Mouse (Mus musculus): ENCODE measurements around the gene Ppp4r1. TPM values are rescaled to one million over a fixed set of nuclear protein-coding genes. Genes with fewer than 3 reads are reported as not detected.

Gene Ppp4r1
- polyA plus RNA-seq, 1 experiment: 28.6 TPM

DNA sequence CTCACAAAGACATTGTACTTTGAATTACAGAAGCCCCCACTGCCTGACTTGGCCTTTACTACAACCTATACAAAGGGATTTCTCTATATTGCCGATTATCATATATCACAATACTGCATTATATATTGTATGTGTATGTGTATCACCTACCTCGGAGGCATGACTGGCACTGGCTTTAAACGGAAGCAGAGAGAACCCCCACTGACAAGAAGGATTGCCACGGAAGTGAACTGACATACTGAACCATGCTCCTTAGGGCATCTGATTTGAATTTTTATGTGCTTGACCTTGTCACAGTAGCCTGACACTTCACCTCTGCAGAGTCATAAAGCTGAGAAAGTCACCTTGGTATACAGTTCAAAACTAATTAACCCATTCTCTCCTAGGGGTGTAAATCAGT, 39.4 kb upstream of the Ppp4r1 start:
- TF ChIP-seq POLR2A (IDR thresholded peaks at IDR 0.05; ENCODE audit: borderline replicate concordance, control insufficient read depth, low read depth, low read length) (no peak), CTCF (IDR thresholded peaks at IDR 0.05; ENCODE audit: control insufficient read depth, insufficient read depth, low read length) (no peak)
- WGBS: 83% methylated on average over 4 of the region's 4 CpGs
- no peaks in the 10 kb centered on the region; the same call in 1 of the 2 replicates for H3K4me1 ChIP-seq (ENCODE audit: control insufficient read depth, insufficient read depth, low read length)

DNA sequence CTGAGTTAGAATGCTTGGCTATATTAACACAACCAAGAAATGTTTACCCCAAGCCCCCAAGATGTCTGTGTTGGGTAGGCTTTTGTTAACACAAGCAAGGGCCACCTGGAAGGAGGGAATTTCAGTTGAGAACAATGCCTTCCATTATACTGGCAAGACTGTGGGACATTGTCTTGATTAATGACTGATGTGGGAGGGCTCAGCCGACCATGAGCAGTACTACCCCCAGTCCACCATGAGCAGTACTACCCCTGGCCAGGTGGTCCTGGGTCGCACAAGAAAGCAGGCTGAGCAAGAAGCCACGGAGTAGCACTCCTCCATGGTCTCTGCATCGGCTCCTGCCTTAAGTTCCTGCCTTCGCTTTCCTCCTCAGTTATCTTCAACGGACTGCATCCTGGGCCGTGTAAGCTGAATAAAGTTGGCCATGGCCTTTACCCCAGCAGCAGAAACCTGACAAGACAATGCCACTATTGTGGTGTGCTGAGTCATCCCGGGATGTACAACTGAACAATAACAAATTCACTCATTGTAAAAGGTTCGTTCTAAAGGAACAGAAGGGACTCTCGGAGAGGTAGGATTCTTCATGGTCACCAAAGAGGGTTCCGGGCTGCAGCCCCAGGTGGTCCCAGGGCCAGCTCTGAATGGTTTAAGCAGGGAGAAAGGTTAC, 38.6 kb upstream of the Ppp4r1 start:
- 86% methylated on average over 11 of the region's 11 CpGs for WGBS
- no peak for TF ChIP-seq CTCF (IDR thresholded peaks at IDR 0.05; ENCODE audit: control insufficient read depth, insufficient read depth, low read length)
- no peak for TF ChIP-seq POLR2A (IDR thresholded peaks at IDR 0.05; ENCODE audit: borderline replicate concordance, control insufficient read depth, low read depth, low read length)
- no peak overlapping the region for H3K27ac ChIP-seq (ENCODE audit: control insufficient read depth, insufficient read depth, low read depth, low read length, poor library complexity)
- H3K4me3 ChIP-seq (replicated peaks; ENCODE audit: control insufficient read depth, low read depth, low read length): no peak overlapping the region
- H3K4me1 ChIP-seq (ENCODE audit: control insufficient read depth, insufficient read depth, low read length): no peaks in the 10 kb centered on the region; the same call in 1 of the 2 replicates

More for the DNA sequence above, 39.4 kb upstream of the Ppp4r1 start:
- Histone ChIP-seq H3K27ac (ENCODE audit: control insufficient read depth, insufficient read depth, low read depth, low read length, poor library complexity) (no peak overlapping the region), H3K4me3 (replicated peaks; ENCODE audit: control insufficient read depth, low read depth, low read length) (no peak overlapping the region)

DNA sequence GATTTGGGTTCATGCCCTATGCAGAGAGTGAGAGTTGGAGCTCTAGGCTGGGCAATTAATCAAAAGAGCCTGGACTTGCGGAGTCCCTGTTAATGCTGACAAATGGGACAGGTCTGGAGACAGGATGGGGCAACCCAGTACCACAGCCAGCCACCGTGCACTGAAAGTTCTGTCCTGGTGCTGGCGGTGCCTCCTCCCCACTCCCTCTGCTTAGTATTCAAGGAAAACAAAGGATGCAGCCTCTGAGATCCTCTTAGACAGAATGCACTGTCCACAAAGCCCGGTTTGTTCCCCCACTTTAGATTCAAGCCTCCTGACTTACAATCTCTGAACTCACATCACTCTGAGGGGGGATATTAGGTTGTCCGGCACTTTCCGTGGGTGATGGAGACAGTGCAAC, 36.1 kb upstream of the Ppp4r1 start:
- no peak overlapping the region for H3K4me3 ChIP-seq (replicated peaks; ENCODE audit: control insufficient read depth, low read depth, low read length)
- TF ChIP-seq CTCF (IDR thresholded peaks at IDR 0.05; ENCODE audit: control insufficient read depth, insufficient read depth, low read length) (no peak), POLR2A (IDR thresholded peaks at IDR 0.05; ENCODE audit: borderline replicate concordance, control insufficient read depth, low read depth, low read length) (no peak)
- no peaks in the 10 kb centered on the region for H3K4me1 ChIP-seq (ENCODE audit: control insufficient read depth, insufficient read depth, low read length)
- 87% methylated on average over 6 of the region's 6 CpGs for WGBS
- H3K27ac ChIP-seq (ENCODE audit: control insufficient read depth, insufficient read depth, low read depth, low read length, poor library complexity): no peak overlapping the region

DNA sequence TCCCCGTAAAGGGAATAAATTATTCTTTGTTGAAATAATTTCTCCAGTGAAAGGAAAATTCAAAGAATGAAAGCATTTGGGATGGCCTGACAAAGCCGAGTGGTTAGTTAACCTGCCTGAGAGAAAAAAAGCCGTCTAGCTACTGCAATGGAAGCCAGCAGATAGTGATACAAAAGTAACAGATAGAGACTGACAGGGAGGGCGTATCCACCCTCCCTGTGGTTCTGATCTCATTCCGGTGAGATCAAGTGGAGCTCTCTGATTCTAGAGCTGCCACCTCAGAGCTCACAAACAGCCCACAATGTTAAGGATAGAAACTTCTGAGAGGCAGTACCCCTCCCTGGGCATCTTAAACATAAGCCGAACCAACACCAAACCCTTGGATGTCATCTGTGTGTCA, 33.4 kb upstream of the Ppp4r1 start:
- no peak overlapping the region for H3K4me3 ChIP-seq (replicated peaks; ENCODE audit: control insufficient read depth, low read depth, low read length)
- no peak overlapping the region for H3K27ac ChIP-seq (ENCODE audit: control insufficient read depth, insufficient read depth, low read depth, low read length, poor library complexity)
- WGBS: 74% methylated on average over 6 of the region's 6 CpGs
- TF ChIP-seq POLR2A (IDR thresholded peaks at IDR 0.05; ENCODE audit: borderline replicate concordance, control insufficient read depth, low read depth, low read length): no peak
- TF ChIP-seq CTCF (IDR thresholded peaks at IDR 0.05; ENCODE audit: control insufficient read depth, insufficient read depth, low read length): no peak
- H3K4me1 ChIP-seq (ENCODE audit: control insufficient read depth, insufficient read depth, low read length): no peaks in the 10 kb centered on the region

DNA sequence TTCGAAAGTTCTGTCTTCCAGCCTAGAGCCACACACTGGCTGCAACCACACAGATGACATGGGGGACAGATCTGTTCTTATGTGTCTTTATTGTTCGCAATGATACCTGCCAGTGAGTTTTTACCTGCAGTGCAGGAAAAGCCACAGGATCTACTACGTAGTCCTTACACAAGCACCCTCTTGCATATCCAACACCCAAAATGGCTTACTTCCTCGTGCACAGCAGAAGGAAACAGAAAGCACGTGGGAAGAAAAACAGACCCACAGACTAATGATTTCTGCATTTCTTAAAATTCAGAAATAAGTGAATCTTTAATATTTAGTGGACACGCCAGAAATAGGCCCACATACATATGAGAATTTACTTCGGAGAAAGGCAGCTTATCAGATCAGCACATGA, 32.6 kb upstream of the Ppp4r1 start:
- H3K4me1 ChIP-seq (ENCODE audit: control insufficient read depth, insufficient read depth, low read length): no peaks in the 10 kb centered on the region
- H3K27ac ChIP-seq (ENCODE audit: control insufficient read depth, insufficient read depth, low read depth, low read length, poor library complexity): no peak overlapping the region
- TF ChIP-seq POLR2A (IDR thresholded peaks at IDR 0.05; ENCODE audit: borderline replicate concordance, control insufficient read depth, low read depth, low read length) (no peak), CTCF (IDR thresholded peaks at IDR 0.05; ENCODE audit: control insufficient read depth, insufficient read depth, low read length) (no peak)
- WGBS: 51% methylated on average over 7 of the region's 7 CpGs
- H3K4me3 ChIP-seq (replicated peaks; ENCODE audit: control insufficient read depth, low read depth, low read length): no peak overlapping the region

DNA sequence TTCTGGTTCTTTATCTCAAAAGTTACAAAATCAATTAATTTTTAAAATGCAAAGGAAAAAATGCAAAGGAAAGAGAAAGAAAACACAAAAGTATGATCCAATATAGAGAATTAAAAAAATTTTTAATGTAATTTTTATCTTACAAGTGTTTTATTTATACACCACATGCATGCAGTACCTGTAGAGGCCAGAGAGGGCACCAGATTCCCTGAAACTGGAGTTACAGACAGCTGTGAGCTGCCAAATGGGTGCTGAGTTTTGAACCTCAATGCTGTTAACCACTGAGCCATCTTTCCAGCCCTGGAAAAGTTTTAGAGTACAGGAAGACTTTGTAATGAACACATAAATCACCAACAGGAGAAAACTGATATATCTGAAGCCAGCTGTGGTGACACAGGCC, 32.1 kb upstream of the Ppp4r1 start:
- Histone ChIP-seq H3K4me1 (ENCODE audit: control insufficient read depth, insufficient read depth, low read length) (no peaks in the 10 kb centered on the region), H3K27ac (ENCODE audit: control insufficient read depth, insufficient read depth, low read depth, low read length, poor library complexity) (no peak overlapping the region), H3K4me3 (replicated peaks; ENCODE audit: control insufficient read depth, low read depth, low read length) (no peak overlapping the region)
- TF ChIP-seq CTCF (IDR thresholded peaks at IDR 0.05; ENCODE audit: control insufficient read depth, insufficient read depth, low read length) (0 out of 2 replicates have a peak, but pooled peaks have one; percentile 18), POLR2A (IDR thresholded peaks at IDR 0.05; ENCODE audit: borderline replicate concordance, control insufficient read depth, low read depth, low read length) (no peak)

DNA sequence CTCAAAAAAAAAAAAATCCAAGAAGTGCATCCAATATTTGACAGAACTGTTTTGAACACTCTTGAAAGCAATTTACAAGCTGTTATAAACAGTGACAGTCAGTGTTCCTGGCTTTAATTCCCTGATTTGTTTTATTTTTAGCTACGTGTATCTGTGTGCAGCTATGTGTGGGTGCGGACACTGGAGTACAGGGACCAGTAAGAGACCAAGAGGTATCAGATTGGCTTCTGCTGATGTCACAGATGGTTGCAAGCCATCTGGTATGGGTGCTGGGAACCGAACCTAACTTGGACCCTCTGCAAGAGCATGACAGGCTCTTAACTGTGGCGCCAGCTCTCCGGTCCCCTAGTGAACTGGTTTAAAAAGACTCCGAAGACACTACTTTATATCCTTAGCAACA, 29.2 kb upstream of the Ppp4r1 start:
- H3K4me3 ChIP-seq (replicated peaks; ENCODE audit: control insufficient read depth, low read depth, low read length): no peak overlapping the region
- no peaks in the 10 kb centered on the region for H3K4me1 ChIP-seq (ENCODE audit: control insufficient read depth, insufficient read depth, low read length)
- TF ChIP-seq POLR2A (IDR thresholded peaks at IDR 0.05; ENCODE audit: borderline replicate concordance, control insufficient read depth, low read depth, low read length) (no peak), CTCF (IDR thresholded peaks at IDR 0.05; ENCODE audit: control insufficient read depth, insufficient read depth, low read length) (no peak)
- 84% methylated on average over 6 of the region's 6 CpGs for WGBS
- H3K27ac ChIP-seq (ENCODE audit: control insufficient read depth, insufficient read depth, low read depth, low read length, poor library complexity): no peak overlapping the region

DNA sequence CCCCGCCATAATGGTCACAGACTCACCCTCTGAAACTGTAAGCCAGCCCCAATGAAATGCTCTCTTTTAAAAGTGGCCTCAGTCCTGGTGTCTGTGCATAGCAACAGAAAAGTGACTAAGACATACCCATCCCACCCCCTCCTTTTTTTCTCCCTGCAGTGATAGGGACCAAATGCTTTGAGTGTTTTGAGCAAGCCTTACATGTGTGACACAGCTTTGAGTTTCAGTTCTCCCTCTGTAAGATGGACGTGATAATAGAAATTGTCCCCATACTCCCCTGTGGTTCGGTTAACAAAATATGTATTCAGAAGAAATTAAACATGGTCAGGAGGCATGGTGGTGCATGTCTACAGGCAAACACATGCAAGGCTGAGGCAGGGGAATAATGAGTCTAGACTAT, 26.5 kb upstream of the Ppp4r1 start:
- 70% methylated on average over 3 of the region's 3 CpGs for WGBS
- Histone ChIP-seq H3K4me3 (replicated peaks; ENCODE audit: control insufficient read depth, low read depth, low read length) (no peak overlapping the region), H3K27ac (ENCODE audit: control insufficient read depth, insufficient read depth, low read depth, low read length, poor library complexity) (no peak overlapping the region), H3K4me1 (ENCODE audit: control insufficient read depth, insufficient read depth, low read length) (no peaks in the 10 kb centered on the region)
- no peak for TF ChIP-seq CTCF (IDR thresholded peaks at IDR 0.05; ENCODE audit: control insufficient read depth, insufficient read depth, low read length)
- no peak for TF ChIP-seq POLR2A (IDR thresholded peaks at IDR 0.05; ENCODE audit: borderline replicate concordance, control insufficient read depth, low read depth, low read length)

DNA sequence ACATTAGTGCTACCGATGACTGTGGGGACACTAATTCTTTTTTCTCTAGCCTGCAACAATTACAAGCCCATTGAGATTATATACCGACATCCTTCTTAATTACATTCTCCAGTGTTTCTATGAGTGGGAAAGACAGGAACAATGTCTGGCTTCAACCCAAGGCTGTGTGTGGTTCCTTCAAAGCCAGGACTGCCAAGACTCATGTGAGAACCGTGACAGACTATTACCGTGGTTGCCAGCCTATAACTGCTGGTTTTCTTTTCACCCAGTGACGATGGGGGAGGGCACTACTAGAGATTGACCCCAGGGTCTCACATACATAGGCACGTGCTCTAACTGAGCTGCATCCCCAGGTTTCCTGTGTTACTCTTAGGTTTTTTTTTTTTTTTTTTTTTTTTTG, 25.2 kb upstream of the Ppp4r1 start:
- WGBS: 88% methylated on average over 6 of the region's 6 CpGs
- TF ChIP-seq CTCF (IDR thresholded peaks at IDR 0.05; ENCODE audit: control insufficient read depth, insufficient read depth, low read length) (no peak), POLR2A (IDR thresholded peaks at IDR 0.05; ENCODE audit: borderline replicate concordance, control insufficient read depth, low read depth, low read length) (no peak)
- Histone ChIP-seq H3K4me3 (replicated peaks; ENCODE audit: control insufficient read depth, low read depth, low read length) (no peak overlapping the region), H3K27ac (ENCODE audit: control insufficient read depth, insufficient read depth, low read depth, low read length, poor library complexity) (no peak overlapping the region), H3K4me1 (ENCODE audit: control insufficient read depth, insufficient read depth, low read length) (no peaks in the 10 kb centered on the region)

Data from bone marrow, adult 2 months (tissue).